Mouse (Mus musculus): ENCODE measurements around the gene Mrpl52. TPM values are rescaled to one million over a fixed set of nuclear protein-coding genes. Genes with fewer than 3 reads are reported as not detected.

The Mrpl52 gene
- total and polyA plus RNA-seq, 3 experiments: 469 to 473 TPM; not detected in 1

- TF ChIP-seq MAZ (IDR thresholded peaks at IDR 0.05; ENCODE audit: low read depth, low read length) (no peak), POLR2AphosphoS2 (IDR thresholded peaks at IDR 0.05; ENCODE audit: low read length) (peak; percentile 29; the same call in 1 of the 2 replicates), RCOR1 (IDR thresholded peaks at IDR 0.05; ENCODE audit: low read depth, low read length) (peak; percentile 44), GATA1 (IDR thresholded peaks at IDR 0.05; ENCODE audit: low read depth, low read length) (peak; percentile 82), POLR2A (IDR thresholded peaks at IDR 0.05; ENCODE audit: control insufficient read depth in 1 of 2, insufficient read depth in 1 of 2, low read depth in 1 of 2, low read length in 2 of 2, poor library complexity in 1 of 2) (peak; percentile 86 to 92)
These were observed at the start of gene Mrpl52 (continued) for GRCm38 (mm10) chr14:54426689-54427398.

- Histone ChIP-seq H3K27me3 (ENCODE audit: control insufficient read depth in 1 of 2, insufficient read depth in 2 of 2, low read length in 2 of 2) (no peaks in the 10 kb centered on the region), H3K9ac (ENCODE audit: control insufficient read depth, low read depth, low read length, poor library complexity, severe bottlenecking) (no peak overlapping the region), H3K36me3 (ENCODE audit: control insufficient read depth in 1 of 2, insufficient read depth in 2 of 2, low read length in 2 of 2) (peaks cover 0 to 5% of the 10 kb centered on the region in 2 experiments; a peak in 2 of 4 replicates), H3K4me3 (ENCODE audit: control insufficient read depth in 1 of 2, insufficient read depth in 1 of 2, low read depth in 2 of 2, low read length in 2 of 2) (no peak overlapping the region), H3K79me2 (ENCODE audit: control insufficient read depth, insufficient read depth, low read length, poor library complexity) (no peaks in the 10 kb centered on the region), H3K27ac (ENCODE audit: control insufficient read depth, low read depth, low read length) (no peak overlapping the region), H3K4me1 (ENCODE audit: control insufficient read depth in 1 of 2, insufficient read depth in 2 of 2, low read length in 2 of 2) (no peaks in the 10 kb centered on the region), H3K9me3 (replicated peaks; ENCODE audit: insufficient read depth, low read length) (no peaks in the 10 kb centered on the region)
- TF ChIP-seq RCOR1 (IDR thresholded peaks at IDR 0.05; ENCODE audit: low read depth, low read length): no peak
- no peak for TF ChIP-seq MYB (IDR thresholded peaks at IDR 0.05; ENCODE audit: low read depth, low read length)
- TF ChIP-seq TAL1 (IDR thresholded peaks at IDR 0.05; ENCODE audit: low read length): no peak
- TF ChIP-seq SIN3A (IDR thresholded peaks at IDR 0.05; ENCODE audit: low read length): no peak
- no peak for TF ChIP-seq ZNF384 (IDR thresholded peaks at IDR 0.05; ENCODE audit: low read depth, low read length)
- no peak for TF ChIP-seq TBP (IDR thresholded peaks at IDR 0.05; ENCODE audit: low read depth, low read length)
- no peak for TF ChIP-seq CTCF (IDR thresholded peaks at IDR 0.05 in 2 of 3, conservative IDR thresholded peaks at IDR 0.05 in 1 of 3; ENCODE audit: control insufficient read depth in 1 of 3, insufficient read depth in 1 of 3, low read depth in 2 of 3, low read length in 3 of 3, poor library complexity in 1 of 3, severe bottlenecking in 1 of 3)
- no peak for TF ChIP-seq UBTF (IDR thresholded peaks at IDR 0.05; ENCODE audit: borderline replicate concordance, insufficient read depth, low read depth, low read length)
- no peak for TF ChIP-seq MAZ (IDR thresholded peaks at IDR 0.05; ENCODE audit: low read depth, low read length)
- no peak for TF ChIP-seq BHLHE40 (IDR thresholded peaks at IDR 0.05; ENCODE audit: borderline replicate concordance, low read depth, low read length)
- TF ChIP-seq EP300 (IDR thresholded peaks at IDR 0.05; ENCODE audit: low read depth in 1 of 2, low read length in 2 of 2): no peak
- no peak for TF ChIP-seq USF1 (IDR thresholded peaks at IDR 0.05; ENCODE audit: low read depth, low read length)
- TF ChIP-seq TCF12 (IDR thresholded peaks at IDR 0.05; ENCODE audit: low read depth, low read length): no peak
- DNase-seq (ENCODE audit: low read depth, low spot score): no peak
These were observed 49.5 kb upstream of the Mrpl52 start for GRCm38 (mm10) chr14:54377166-54377565.

GRCm38 (mm10) chr14:54379571-54379970 is 47.1 kb upstream of the Mrpl52 start:
- peaks cover 0 to 3% of the 10 kb centered on the region in 2 experiments; a peak in 1 of 4 replicates for H3K36me3 ChIP-seq (ENCODE audit: control insufficient read depth in 1 of 2, insufficient read depth in 2 of 2, low read length in 2 of 2)
- H3K27me3 ChIP-seq (ENCODE audit: control insufficient read depth in 1 of 2, insufficient read depth in 2 of 2, low read length in 2 of 2): no peaks in the 10 kb centered on the region
- no peaks in the 10 kb centered on the region for H3K9me3 ChIP-seq (replicated peaks; ENCODE audit: insufficient read depth, low read length)
- H3K4me1 ChIP-seq (ENCODE audit: control insufficient read depth in 1 of 2, insufficient read depth in 2 of 2, low read length in 2 of 2): no peaks in the 10 kb centered on the region
- no peak overlapping the region for H3K4me3 ChIP-seq (ENCODE audit: control insufficient read depth in 1 of 2, insufficient read depth in 1 of 2, low read depth in 2 of 2, low read length in 2 of 2)
- no peak for DNase-seq (ENCODE audit: low read depth, low spot score)
- no peaks in the 10 kb centered on the region for H3K79me2 ChIP-seq (ENCODE audit: control insufficient read depth, insufficient read depth, low read length, poor library complexity)
- H3K27ac ChIP-seq (ENCODE audit: control insufficient read depth, low read depth, low read length): no peak overlapping the region
- no peak overlapping the region for H3K9ac ChIP-seq (ENCODE audit: control insufficient read depth, low read depth, low read length, poor library complexity, severe bottlenecking)
- TF ChIP-seq TAL1 (IDR thresholded peaks at IDR 0.05; ENCODE audit: low read length) (no peak), JUND (IDR thresholded peaks at IDR 0.05; ENCODE audit: low read depth, low read length) (no peak), MEF2A (IDR thresholded peaks at IDR 0.05; ENCODE audit: extremely low read depth, insufficient replicate concordance, low read depth, low read length, poor library complexity, severe bottlenecking) (no peak), NRF1 (IDR thresholded peaks at IDR 0.05; ENCODE audit: insufficient read depth, low read depth, low read length, poor library complexity, severe bottlenecking) (no peak), GATA1 (IDR thresholded peaks at IDR 0.05; ENCODE audit: low read depth, low read length) (no peak), ETS1 (IDR thresholded peaks at IDR 0.05; ENCODE audit: low read depth, low read length) (no peak)

Data from MEL (cell line).